Mouse (Mus musculus): Measurements from ENCODE around the gene Card11. TPM values are rescaled to one million over a fixed set of nuclear protein-coding genes. Genes with fewer than 3 reads are reported as not detected.

Gene Card11
- polyA plus RNA-seq, 1 experiment from 2014 or later = 0.41 TPM

GRCm38 (mm10) chr5:140889539-140889938 is 110.8 kb downstream of the Card11 start:
- Histone ChIP-seq H3K36me3 (no peaks in the 10 kb centered on the region), H3K9me3 (no peaks in the 10 kb centered on the region), H3K4me3 (no peak overlapping the region), H3K27ac (no peak overlapping the region), H3K4me2 (replicated peaks) (no peak overlapping the region), H3K4me1 (peaks cover 4% of the 10 kb centered on the region; the same call in 1 of the 2 replicates), H3K27me3 (no peaks in the 10 kb centered on the region), H3K9ac (no peak overlapping the region)
- no peak for ATAC-seq (ENCODE audit: insufficient number of reproducible peaks, insufficient read depth, low FRiP score, low TSS enrichment)
- 47% methylated on average over 8 of the region's 8 CpGs for WGBS

GRCm38 (mm10) chr5:140887871-140888270 is 112.5 kb downstream of the Card11 start:
- Histone ChIP-seq H3K27me3 (no peaks in the 10 kb centered on the region), H3K4me1 (peaks cover 4% of the 10 kb centered on the region; the same call in 1 of the 2 replicates), H3K27ac (no peak overlapping the region), H3K4me2 (replicated peaks) (no peak overlapping the region), H3K4me3 (no peak overlapping the region), H3K9me3 (peaks cover 5% of the 10 kb centered on the region; the same call in 1 of the 2 replicates), H3K9ac (no peak overlapping the region), H3K36me3 (no peaks in the 10 kb centered on the region)
- no peak for ATAC-seq (ENCODE audit: insufficient number of reproducible peaks, insufficient read depth, low FRiP score, low TSS enrichment)
- 85% methylated on average over 8 of the region's 8 CpGs for WGBS

GRCm38 (mm10) chr5:140884966-140885365 is 115.4 kb downstream of the Card11 start:
- H3K4me2 ChIP-seq (replicated peaks) = no peak overlapping the region

GRCm38 (mm10) chr5:140882391-140882790 is 118.0 kb downstream of the Card11 start:
- Histone ChIP-seq H3K4me1 (peaks cover 4% of the 10 kb centered on the region; the same call in 1 of the 2 replicates), H3K4me3 (no peak overlapping the region), H3K36me3 (no peaks in the 10 kb centered on the region), H3K27me3 (no peaks in the 10 kb centered on the region), H3K9me3 (peaks cover 5% of the 10 kb centered on the region; the same call in 1 of the 2 replicates), H3K4me2 (replicated peaks) (no peak overlapping the region), H3K9ac (no peak overlapping the region), H3K27ac (no peak overlapping the region)
- WGBS = 67% methylated on average over 4 of the region's 4 CpGs
- no peak for ATAC-seq (ENCODE audit: insufficient number of reproducible peaks, insufficient read depth, low FRiP score, low TSS enrichment)

More at GRCm38 (mm10) chr5:140884966-140885365, 115.4 kb downstream of the Card11 start:
- WGBS = 45% methylated on average over 13 of the region's 13 CpGs
- H3K9ac ChIP-seq = 0 out of 2 replicates have a peak overlapping the region, but pooled peaks have one; percentile 19
- no peaks in the 10 kb centered on the region for H3K27me3 ChIP-seq
- peaks cover 4% of the 10 kb centered on the region; the same call in 1 of the 2 replicates for H3K4me1 ChIP-seq
- H3K36me3 ChIP-seq = no peaks in the 10 kb centered on the region
- peaks cover 5% of the 10 kb centered on the region; the same call in 1 of the 2 replicates for H3K9me3 ChIP-seq
- ATAC-seq (ENCODE audit: insufficient number of reproducible peaks, insufficient read depth, low FRiP score, low TSS enrichment) = no peak
- no peak overlapping the region for H3K27ac ChIP-seq
- H3K4me3 ChIP-seq = no peak overlapping the region

- H3K9ac ChIP-seq = no peak overlapping the region
Measured at GRCm38 (mm10) chr5:140880151-140880550, 120.2 kb downstream of the Card11 start.

GRCm38 (mm10) chr5:140878644-140879043 is 121.7 kb downstream of the Card11 start:
- 0 out of 2 replicates have a peak, but pooled peaks cover under 1% of the 10 kb centered on the region for H3K9me3 ChIP-seq
- no peaks in the 10 kb centered on the region for H3K4me1 ChIP-seq
- ATAC-seq (ENCODE audit: insufficient number of reproducible peaks, insufficient read depth, low FRiP score, low TSS enrichment) = no peak
- WGBS = 65% methylated on average over 6 of the region's 6 CpGs
- H3K4me2 ChIP-seq (replicated peaks) = no peak overlapping the region
- H3K27me3 ChIP-seq = no peaks in the 10 kb centered on the region; the same call in 1 of the 2 replicates
- no peak overlapping the region for H3K9ac ChIP-seq
- H3K27ac ChIP-seq = no peak overlapping the region
- H3K36me3 ChIP-seq = no peaks in the 10 kb centered on the region
- H3K4me3 ChIP-seq = no peak overlapping the region

More at GRCm38 (mm10) chr5:140880151-140880550, 120.2 kb downstream of the Card11 start:
- H3K4me2 ChIP-seq (replicated peaks) = no peak overlapping the region
- H3K27me3 ChIP-seq = no peaks in the 10 kb centered on the region
- no peak overlapping the region for H3K27ac ChIP-seq
- no peaks in the 10 kb centered on the region for H3K36me3 ChIP-seq
- peaks cover 5% of the 10 kb centered on the region; the same call in 1 of the 2 replicates for H3K9me3 ChIP-seq
- ATAC-seq (ENCODE audit: insufficient number of reproducible peaks, insufficient read depth, low FRiP score, low TSS enrichment) = no peak
- no peak overlapping the region for H3K4me3 ChIP-seq
- 66% methylated on average over 10 of the region's 10 CpGs for WGBS
- H3K4me1 ChIP-seq = peaks cover 3% of the 10 kb centered on the region; the same call in 1 of the 2 replicates

- Histone ChIP-seq H3K4me2 (replicated peaks) (no peak overlapping the region), H3K36me3 (no peaks in the 10 kb centered on the region), H3K9ac (no peak overlapping the region), H3K4me3 (no peak overlapping the region), H3K27ac (no peak overlapping the region), H3K9me3 (no peaks in the 10 kb centered on the region), H3K4me1 (peaks cover 26% of the 10 kb centered on the region), H3K27me3 (peaks cover 6% of the 10 kb centered on the region; the same call in 1 of the 2 replicates)
- no peak for ATAC-seq (ENCODE audit: insufficient number of reproducible peaks, insufficient read depth, low FRiP score, low TSS enrichment)
- WGBS = 75% methylated on average over 6 of the region's 6 CpGs
Measured at GRCm38 (mm10) chr5:140873736-140874307, 126.6 kb downstream of the Card11 start.

- no peak for ATAC-seq (ENCODE audit: insufficient number of reproducible peaks, insufficient read depth, low FRiP score, low TSS enrichment)
- H3K4me2 ChIP-seq (replicated peaks) = peak overlapping the region; percentile 41
- peak overlapping the region; percentile 7; the same call in 1 of the 2 replicates for H3K4me3 ChIP-seq
- no peaks in the 10 kb centered on the region for H3K9me3 ChIP-seq
- H3K9ac ChIP-seq = 0 out of 2 replicates have a peak overlapping the region, but pooled peaks have one; percentile 30
- H3K27me3 ChIP-seq = peaks cover 6% of the 10 kb centered on the region; the same call in 1 of the 2 replicates
- 12% methylated on average over 18 of the region's 18 CpGs for WGBS
- H3K27ac ChIP-seq = 0 out of 2 replicates have a peak overlapping the region, but pooled peaks have one; percentile 58
- H3K4me1 ChIP-seq = peaks cover 26% of the 10 kb centered on the region
- no peaks in the 10 kb centered on the region for H3K36me3 ChIP-seq
Measured at GRCm38 (mm10) chr5:140873039-140873551, 127.3 kb downstream of the Card11 start.

GRCm38 (mm10) chr5:140872532-140873038 is 127.8 kb downstream of the Card11 start:
- Histone ChIP-seq H3K4me3 (no peak overlapping the region), H3K9me3 (no peaks in the 10 kb centered on the region), H3K36me3 (no peaks in the 10 kb centered on the region), H3K9ac (no peak overlapping the region), H3K27ac (0 out of 2 replicates have a peak overlapping the region, but pooled peaks have one; percentile 58), H3K4me2 (replicated peaks) (peak overlapping the region; percentile 41), H3K27me3 (peaks cover 6% of the 10 kb centered on the region; the same call in 1 of the 2 replicates), H3K4me1 (peaks cover 26% of the 10 kb centered on the region)
- ATAC-seq (ENCODE audit: insufficient number of reproducible peaks, insufficient read depth, low FRiP score, low TSS enrichment) = no peak
- WGBS = 18% methylated on average over 11 of the region's 11 CpGs

DNA sequence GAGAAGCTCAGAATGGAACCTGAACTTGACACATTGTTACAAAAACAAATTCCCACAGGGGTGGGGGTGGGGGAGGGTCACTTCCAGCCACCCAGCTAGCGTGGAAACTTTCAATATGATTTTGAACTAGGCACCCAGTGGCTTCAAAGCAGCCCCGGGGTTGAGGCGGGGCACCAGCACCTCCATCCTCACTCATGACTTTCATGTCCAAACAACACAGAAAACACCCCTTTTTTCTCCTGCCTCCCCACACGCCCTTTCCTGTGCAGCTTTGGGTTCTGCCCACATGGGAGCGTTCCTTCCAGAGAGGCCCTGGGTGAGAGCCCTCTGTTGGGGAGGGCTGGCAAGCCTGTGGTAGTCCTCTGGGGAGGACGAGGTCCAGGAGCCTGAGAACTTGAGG is 129.1 kb downstream of the Card11 start:
- Histone ChIP-seq H3K4me3 (no peak overlapping the region), H3K9ac (no peak overlapping the region), H3K36me3 (no peaks in the 10 kb centered on the region), H3K4me1 (peaks cover 26% of the 10 kb centered on the region), H3K27me3 (peaks cover 6% of the 10 kb centered on the region; the same call in 1 of the 2 replicates), H3K9me3 (no peaks in the 10 kb centered on the region), H3K4me2 (replicated peaks) (no peak overlapping the region), H3K27ac (no peak overlapping the region)
- no peak for ATAC-seq (ENCODE audit: insufficient number of reproducible peaks, insufficient read depth, low FRiP score, low TSS enrichment)
- 68% methylated on average over 6 of the region's 6 CpGs for WGBS

GRCm38 (mm10) chr5:140869034-140869433 is 131.3 kb downstream of the Card11 start:
- Histone ChIP-seq H3K27me3 (peaks cover 6% of the 10 kb centered on the region; the same call in 1 of the 2 replicates), H3K4me3 (no peak overlapping the region), H3K36me3 (no peaks in the 10 kb centered on the region), H3K4me2 (replicated peaks) (no peak overlapping the region), H3K4me1 (peaks cover 26% of the 10 kb centered on the region), H3K9ac (no peak overlapping the region), H3K9me3 (no peaks in the 10 kb centered on the region), H3K27ac (no peak overlapping the region)
- 69% methylated on average over 2 of the region's 2 CpGs for WGBS
- no peak for ATAC-seq (ENCODE audit: insufficient number of reproducible peaks, insufficient read depth, low FRiP score, low TSS enrichment)

DNA sequence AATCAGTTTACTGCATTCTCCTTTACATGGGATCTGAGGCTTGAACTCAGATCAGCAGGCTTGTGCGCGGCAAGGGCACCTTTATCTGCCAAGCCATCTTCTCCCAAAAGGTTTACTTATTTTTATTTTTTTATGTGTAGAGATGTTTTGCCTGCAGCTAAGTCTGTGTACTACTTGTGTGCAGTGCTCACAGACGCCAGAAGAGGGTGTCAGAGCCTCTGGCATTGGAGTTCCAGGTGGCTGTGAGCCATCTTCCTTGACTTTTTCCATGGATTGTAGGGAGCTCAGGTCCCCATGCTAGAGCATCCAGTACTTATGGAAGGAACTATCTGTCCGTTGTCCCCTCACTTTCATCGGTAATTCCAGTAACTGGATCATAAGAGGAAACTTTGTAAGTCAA is 140.7 kb downstream of the Card11 start:
- H3K36me3 ChIP-seq = no peaks in the 10 kb centered on the region
- H3K4me3 ChIP-seq = no peak overlapping the region
- no peaks in the 10 kb centered on the region for H3K27me3 ChIP-seq
- no peak for ATAC-seq (ENCODE audit: insufficient number of reproducible peaks, insufficient read depth, low FRiP score, low TSS enrichment)
- 78% methylated on average over 5 of the region's 5 CpGs for WGBS
- no peaks in the 10 kb centered on the region for H3K4me1 ChIP-seq
- H3K9me3 ChIP-seq = no peaks in the 10 kb centered on the region
- no peak overlapping the region for H3K27ac ChIP-seq
- no peak overlapping the region for H3K9ac ChIP-seq
- no peak overlapping the region for H3K4me2 ChIP-seq (replicated peaks)
